Mouse (Mus musculus) hindbrain, postnatal 0 days (tissue): ENCODE data around the gene Cmah. TPM values are rescaled to one million over a fixed set of nuclear protein-coding genes. Genes with fewer than 3 reads are reported as not detected.

Experiments used
- ATAC-seq: fragments of 200-750 bp; cut with Nextera tagmentation; 2 replicates; pipeline ENCODE4 v1.8.0; 2017; ENCODE audit warnings: mild to moderate bottlenecking, moderate TSS enrichment, moderate library complexity
- DNase-seq: peaks from one replicate; pipeline ENCODE4 v3.0.0-alpha.2; 2015; ENCODE audit warnings: low spot score
- H3K27ac ChIP-seq: fragments of 300-500 bp; sonication (generic); 2 replicates; pipeline ENCODE4 v1.5.1; 2014; ENCODE audit warnings: mild to moderate bottlenecking
- H3K27me3 ChIP-seq: fragments of 300-500 bp; sonication (generic); 2 replicates; pipeline ENCODE4 v1.6.1; 2014; ENCODE audit warnings: low read length, mixed read lengths; ENCODE audit not compliant: insufficient read depth
- H3K36me3 ChIP-seq: fragments of 300-500 bp; sonication (generic); 2 replicates; pipeline ENCODE4 v1.6.1; 2014; ENCODE audit warnings: low read length, mixed read lengths; ENCODE audit not compliant: insufficient read depth
- H3K4me1 ChIP-seq: fragments of 300-500 bp; sonication (generic); 2 replicates; pipeline ENCODE4 v1.6.1; 2014; ENCODE audit warnings: antibody characterized with exemption, low read length, mixed read lengths; ENCODE audit not compliant: insufficient read depth
- H3K4me2 ChIP-seq: fragments of 300-500 bp; sonication (generic); 2 replicates; pipeline ENCODE4 v1.6.1; 2014; ENCODE audit warnings: low read depth, mild to moderate bottlenecking, low read length, moderate library complexity, mixed read lengths
- H3K4me3 ChIP-seq: fragments of 300-500 bp; sonication (generic); 2 replicates; pipeline ENCODE4 v1.5.1; 2014; ENCODE audit warnings: low read length
- H3K9ac ChIP-seq: fragments of 300-500 bp; sonication (generic); replicated peaks from 2 replicates; pipeline ENCODE4 v1.6.1; 2014; ENCODE audit warnings: mild to moderate bottlenecking, low read length, moderate library complexity, mixed read lengths
- H3K9me3 ChIP-seq: fragments of 300-500 bp; sonication (generic); 2 replicates; pipeline ENCODE4 v1.6.1; 2016; ENCODE audit warnings: low read length, mixed read lengths
- CTCF ChIP-seq: IDR thresholded peaks from 2 replicates; pipeline ENCODE4 v1.5.1; 2016; ENCODE audit warnings: antibody characterized with exemption, control low read depth, low read depth
- WGBS: fragments of 180-500 bp; shearing (Covaris S2); extraction: QIAGEN DNeasy Blood & Tissue Kit; methylation state at CpG from one replicate; pipeline ENCODE4 v1.1.7; 2014; 5-methylcytosine and 5-hydroxymethylcytosine counted together
- polyA plus RNA-seq: library from polyadenylated mRNA; unstranded; fragments of >200 nt; fragmentation: Nextera tagmentation; extraction: Ambion mirVana; gene quantifications from 2 replicates; pipeline ENCODE4 v1.2.1, GENCODE M21; 2015
- total RNA-seq: library from RNA; depleted of rRNA; stranded (reverse); fragments of >200 nt; gene quantifications from 2 replicates; pipeline ENCODE4 v1.2.3, GENCODE M21; 2014

Cmah gene
- total and polyA plus RNA-seq, 2 experiments from 2014 or later, result under 0.01 to 0.16 TPM

DNA sequence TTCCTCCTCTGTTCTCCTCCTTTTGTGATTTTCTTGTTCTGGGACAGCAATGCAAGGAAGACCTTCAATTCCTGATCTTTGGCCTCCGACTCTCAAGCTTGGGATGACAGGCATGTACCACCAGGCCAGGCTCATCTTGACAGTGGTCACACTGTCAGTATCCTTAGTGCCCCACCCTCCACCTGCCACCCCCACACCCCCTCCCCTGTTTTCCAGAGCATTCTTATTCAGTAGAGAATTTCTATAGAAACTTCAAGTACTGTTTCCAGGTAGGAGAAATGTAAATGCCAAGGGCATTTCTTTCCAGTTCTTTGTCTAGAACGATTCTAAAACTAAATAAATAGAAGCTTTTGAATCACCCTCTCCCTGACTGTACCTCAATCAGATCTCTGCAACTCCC is 190.6 kb downstream of the Cmah start:
- Histone ChIP-seq H3K27ac (no peak overlapping the region), H3K4me2 (no peak overlapping the region), H3K9ac (no peak overlapping the region), H3K27me3 (no peaks in the 10 kb centered on the region), H3K4me1 (peaks cover 16% of the 10 kb centered on the region; the same call in 1 of the 2 replicates), H3K36me3 (no peaks in the 10 kb centered on the region), H3K4me3 (no peak overlapping the region), H3K9me3 (no peaks in the 10 kb centered on the region)
- DNase-seq (no peak), ATAC-seq (no peak)
- TF ChIP-seq CTCF, result no peak
- 62% methylated on average over 2 of the region's 2 CpGs for WGBS

DNA sequence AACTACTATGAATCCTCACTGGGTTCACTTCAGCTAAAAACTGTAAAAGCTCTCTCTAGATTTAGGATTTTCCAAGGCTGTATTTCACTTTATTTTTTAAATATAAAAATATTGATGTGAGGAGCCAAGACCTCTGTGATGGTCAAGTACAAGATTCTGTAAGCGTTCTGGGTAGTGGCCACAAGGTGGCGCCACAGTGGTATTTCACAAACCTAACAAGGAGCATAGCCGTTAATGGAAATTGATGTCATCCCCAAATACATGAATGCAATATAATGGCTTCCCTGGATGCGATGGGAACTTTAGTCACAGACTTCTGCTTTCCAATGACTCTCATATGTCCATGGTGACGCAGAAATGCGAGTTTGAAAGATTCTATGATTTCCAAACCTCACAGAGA is 191.7 kb downstream of the Cmah start:
- TF ChIP-seq CTCF, result peak; percentile 57
- WGBS, result 39% methylated on average over 6 of the region's 6 CpGs
- Histone ChIP-seq H3K36me3 (no peaks in the 10 kb centered on the region), H3K4me1 (peaks cover 16% of the 10 kb centered on the region; the same call in 1 of the 2 replicates), H3K9ac (no peak overlapping the region), H3K27ac (no peak overlapping the region), H3K4me3 (no peak overlapping the region), H3K4me2 (no peak overlapping the region), H3K9me3 (no peaks in the 10 kb centered on the region), H3K27me3 (no peaks in the 10 kb centered on the region)
- ATAC-seq, result no peak
- DNase-seq, result peak; percentile 30

DNA sequence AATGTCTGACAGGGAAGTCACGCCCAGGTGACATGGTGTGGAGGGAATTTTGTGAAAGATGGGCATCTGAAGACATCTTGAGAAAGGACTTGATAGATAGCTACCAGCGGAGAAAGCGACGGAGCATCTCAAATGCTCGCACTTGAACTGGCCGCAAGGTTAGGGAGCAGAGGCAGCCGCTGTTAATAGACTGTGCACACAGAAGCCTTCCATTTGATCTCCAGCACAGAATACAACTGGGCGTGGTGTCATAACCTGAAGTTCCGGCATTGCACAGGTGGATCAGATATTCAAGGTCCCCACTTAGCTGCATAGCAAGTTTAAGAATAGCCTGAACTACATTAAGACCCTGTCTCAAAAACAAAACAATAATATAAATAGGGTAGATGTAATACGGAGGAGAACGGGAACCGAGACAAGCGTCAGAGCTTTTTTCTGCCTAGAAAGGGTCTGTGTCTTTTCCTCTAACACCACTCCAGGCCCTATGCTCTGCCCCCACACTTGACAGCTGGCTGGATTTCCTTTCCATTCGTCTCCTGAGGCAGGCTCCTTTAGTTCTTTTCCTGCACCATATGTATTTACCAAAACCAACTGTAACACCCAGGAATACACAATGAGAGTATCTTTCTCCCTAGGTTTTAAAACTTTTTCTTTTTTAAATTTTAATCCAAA is 192.9 kb downstream of the Cmah start:
- H3K27ac ChIP-seq, result no peak overlapping the region
- no peak overlapping the region for H3K9ac ChIP-seq
- H3K27me3 ChIP-seq, result no peaks in the 10 kb centered on the region
- TF ChIP-seq CTCF, result no peak
- H3K4me3 ChIP-seq, result no peak overlapping the region
- H3K4me1 ChIP-seq, result peaks cover 16% of the 10 kb centered on the region; the same call in 1 of the 2 replicates
- no peak for DNase-seq
- ATAC-seq, result no peak
- no peaks in the 10 kb centered on the region for H3K36me3 ChIP-seq
- H3K4me2 ChIP-seq, result no peak overlapping the region
- 83% methylated on average over 14 of the region's 14 CpGs for WGBS
- H3K9me3 ChIP-seq, result no peaks in the 10 kb centered on the region

DNA sequence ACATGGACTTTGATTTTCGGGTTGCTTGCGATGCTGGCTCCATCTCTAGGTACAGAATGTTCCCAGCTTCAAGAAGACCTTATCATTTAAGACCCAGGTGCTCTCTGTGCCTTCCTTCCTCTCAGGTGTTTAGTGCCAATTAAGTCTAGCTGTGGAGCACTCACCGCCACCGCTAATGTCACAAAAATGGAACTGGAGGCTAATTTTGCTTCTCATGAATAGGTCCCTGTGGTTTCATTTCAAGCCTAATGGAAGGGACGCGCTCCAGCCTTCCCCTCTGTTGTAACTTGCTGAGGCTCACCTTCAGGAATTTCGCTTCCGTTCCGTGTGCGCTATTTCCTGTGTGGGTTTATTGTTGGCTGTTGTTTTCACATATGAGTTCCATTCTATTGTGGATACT is 193.6 kb downstream of the Cmah start:
- H3K27ac ChIP-seq, result peak overlapping the region; percentile 8; the same call in 1 of the 2 replicates
- ATAC-seq (no peak), DNase-seq (no peak)
- TF ChIP-seq CTCF, result no peak
- peaks cover 16% of the 10 kb centered on the region; the same call in 1 of the 2 replicates for H3K4me1 ChIP-seq
- no peak overlapping the region for H3K4me3 ChIP-seq
- WGBS, result 77% methylated on average over 10 of the region's 10 CpGs
- no peaks in the 10 kb centered on the region for H3K27me3 ChIP-seq
- no peak overlapping the region for H3K9ac ChIP-seq
- H3K4me2 ChIP-seq, result no peak overlapping the region
- no peaks in the 10 kb centered on the region for H3K36me3 ChIP-seq
- no peaks in the 10 kb centered on the region for H3K9me3 ChIP-seq

DNA sequence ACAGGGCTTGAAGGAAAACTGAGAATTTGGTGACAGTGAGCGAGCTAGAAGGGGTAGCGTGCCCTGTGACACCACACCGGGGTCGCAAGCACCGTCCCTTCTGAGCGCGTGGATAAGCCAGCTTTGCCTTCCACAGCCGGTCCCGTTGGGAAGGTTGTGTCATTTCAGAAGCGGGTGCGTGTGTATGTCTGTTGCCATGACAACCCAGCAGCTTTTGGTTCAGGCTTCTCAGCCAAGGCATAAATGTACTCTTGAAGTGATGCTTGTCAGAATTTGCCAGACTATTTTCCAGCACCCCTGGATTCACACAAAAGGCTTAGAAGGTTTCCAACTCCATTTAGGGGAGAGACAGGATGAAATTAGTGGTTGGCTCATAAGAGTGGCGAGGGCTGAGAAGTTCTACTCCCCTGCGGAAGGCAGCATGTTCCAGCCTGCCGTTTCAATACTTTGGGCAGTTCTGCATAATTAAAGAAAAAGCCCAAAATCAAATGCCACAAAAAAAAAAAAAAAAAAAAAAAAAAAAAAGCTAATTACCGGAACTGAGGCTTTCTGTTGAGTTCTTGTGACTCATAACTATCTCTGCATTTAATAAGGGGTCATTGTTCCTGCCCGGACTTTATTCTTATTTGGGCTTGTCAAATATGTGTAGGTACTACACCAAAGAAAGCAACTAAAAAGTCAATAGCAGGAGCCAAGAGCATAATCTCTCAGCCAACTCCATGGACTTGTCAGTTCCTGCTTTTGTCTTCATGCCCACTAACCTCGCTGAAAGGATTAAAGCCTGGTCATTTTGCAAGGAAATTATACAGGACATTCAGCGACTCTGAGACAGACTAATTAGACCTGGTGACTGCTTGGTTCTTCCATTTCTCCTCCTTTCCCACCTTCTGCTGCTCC is 194.5 kb downstream of the Cmah start:
- DNase-seq, result peak; percentile 88
- peak; percentile 83 for ATAC-seq
- 18% methylated on average over 18 of the region's 18 CpGs for WGBS
- Histone ChIP-seq H3K9ac (no peak overlapping the region), H3K27ac (peak overlapping the region; percentile 8; the same call in 1 of the 2 replicates), H3K4me1 (peaks cover 16% of the 10 kb centered on the region; the same call in 1 of the 2 replicates), H3K4me3 (0 out of 2 replicates have a peak overlapping the region, but pooled peaks have one; percentile 4), H3K36me3 (no peaks in the 10 kb centered on the region), H3K4me2 (peak overlapping the region; percentile 46), H3K27me3 (no peaks in the 10 kb centered on the region), H3K9me3 (no peaks in the 10 kb centered on the region)
- TF ChIP-seq CTCF, result no peak

DNA sequence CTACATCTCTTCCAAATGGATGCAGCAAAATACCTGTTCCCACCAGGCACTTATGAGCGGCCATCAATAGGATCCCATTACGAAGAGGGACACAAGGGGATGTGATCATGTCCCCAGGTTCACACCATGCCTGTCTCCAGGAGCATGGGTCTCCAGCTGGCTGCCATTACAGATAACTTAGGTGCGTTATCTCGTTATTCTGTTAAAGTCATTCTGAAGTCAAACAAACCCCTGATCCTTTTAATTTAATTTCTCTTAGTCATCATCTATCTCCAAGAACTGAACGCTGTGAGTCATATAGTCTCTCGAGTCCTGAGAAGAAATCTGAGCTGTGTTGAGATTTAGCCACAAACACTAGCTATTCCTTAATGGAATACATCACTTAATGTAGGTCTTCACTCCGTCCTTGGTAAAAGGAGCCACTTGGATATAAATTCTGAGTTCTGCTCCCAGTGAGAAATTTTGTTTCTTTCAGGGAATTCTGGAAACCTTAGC is 195.2 kb downstream of the Cmah start:
- TF ChIP-seq CTCF, result no peak
- H3K9ac ChIP-seq, result no peak overlapping the region

More for the DNA sequence above, 195.2 kb downstream of the Cmah start:
- Histone ChIP-seq H3K4me2 (no peak overlapping the region), H3K27ac (no peak overlapping the region), H3K9me3 (no peaks in the 10 kb centered on the region), H3K4me3 (no peak overlapping the region), H3K36me3 (no peaks in the 10 kb centered on the region), H3K4me1 (peaks cover 16% of the 10 kb centered on the region; the same call in 1 of the 2 replicates), H3K27me3 (no peaks in the 10 kb centered on the region)
- WGBS, result 80% methylated on average over 7 of the region's 7 CpGs
- no peak for DNase-seq
- no peak for ATAC-seq
